Mouse (Mus musculus) midbrain, embryonic 14.5 days (tissue): ENCODE data around the gene Agfg1. TPM values are rescaled to one million over a fixed set of nuclear protein-coding genes. Genes with fewer than 3 reads are reported as not detected.
"Not testable (repeated sequence)": the region's sequence is repeated elsewhere in the genome, so short reads cannot be mapped to it uniquely, and the experiment has no call there.

Source experiments
- ATAC-seq: fragments of 200-750 bp; cut with Nextera tagmentation; 2 replicates; pipeline ENCODE4 v1.8.0; 2017; ENCODE audit warnings: moderate number of reproducible peaks, moderate library complexity; ENCODE audit not compliant: low FRiP score, low TSS enrichment
- DNase-seq: peaks from one replicate; pipeline ENCODE4 v3.0.0-alpha.2; 2015
- H3K27ac ChIP-seq: fragments of 300-500 bp; sonication (generic); replicated peaks from 2 replicates; pipeline ENCODE4 v1.5.1; 2014; ENCODE audit warnings: mild to moderate bottlenecking, low read depth, low read length, moderate library complexity
- H3K27me3 ChIP-seq: fragments of 300-500 bp; sonication (generic); 2 replicates; pipeline ENCODE4 v1.6.1; 2014; ENCODE audit warnings: low read length, control low read depth, mixed read lengths; ENCODE audit not compliant: control insufficient read depth, insufficient read depth
- H3K36me3 ChIP-seq: fragments of 300-500 bp; sonication (generic); 2 replicates; pipeline ENCODE4 v1.6.1; 2014; ENCODE audit warnings: low read length, control low read depth; ENCODE audit not compliant: control insufficient read depth, insufficient read depth
- H3K4me1 ChIP-seq: fragments of 300-500 bp; sonication (generic); 2 replicates; pipeline ENCODE4 v1.6.1; 2014; ENCODE audit warnings: mild to moderate bottlenecking, antibody characterized with exemption, low read length, control low read depth; ENCODE audit not compliant: control insufficient read depth, insufficient read depth
- H3K4me2 ChIP-seq: fragments of 300-500 bp; sonication (generic); 2 replicates; pipeline ENCODE4 v1.6.1; 2014; ENCODE audit warnings: mild to moderate bottlenecking, low read length, moderate library complexity
- H3K4me3 ChIP-seq: fragments of 300-500 bp; sonication (generic); replicated peaks from 2 replicates; pipeline ENCODE4 v1.5.1; 2014; ENCODE audit warnings: low read depth, low read length
- H3K9ac ChIP-seq: fragments of 300-500 bp; sonication (generic); replicated peaks from 2 replicates; pipeline ENCODE4 v1.6.1; 2014; ENCODE audit warnings: mild to moderate bottlenecking, low read length, moderate library complexity
- H3K9me3 ChIP-seq: fragments of 300-500 bp; sonication (generic); 2 replicates; pipeline ENCODE4 v1.6.1; 2016; ENCODE audit warnings: low read length, control low read depth, mixed read lengths; ENCODE audit not compliant: control insufficient read depth
- WGBS: fragments of 180-500 bp; shearing (Covaris S2); extraction: QIAGEN DNeasy Blood & Tissue Kit; methylation state at CpG from one replicate; pipeline ENCODE4 v1.1.7; 2014; 5-methylcytosine and 5-hydroxymethylcytosine counted together
- microRNA-seq: library from miRNA; unstranded; fragments of <30 nt; microRNA quantifications from one replicate; pipeline ENCODE4, GENCODE M21; 2016
- polyA plus RNA-seq: library from polyadenylated mRNA; unstranded; fragments of >200 nt; fragmentation: Nextera tagmentation; extraction: Ambion mirVana; gene quantifications from 2 replicates; pipeline ENCODE4 v1.2.1, GENCODE M21; 2014

Gene Agfg1
- polyA plus RNA-seq, 1 experiment from 2014 or later, result 43.7 TPM

GRCm38 (mm10) chr1:82946029-82946428 lies 106.7 kb downstream of the Agfg1 start:
- not testable (repeated sequence) for H3K27ac ChIP-seq, H3K4me3 ChIP-seq, H3K4me2 ChIP-seq, H3K36me3 ChIP-seq, H3K9me3 ChIP-seq, H3K4me1 ChIP-seq, H3K9ac ChIP-seq, DNase-seq, ATAC-seq, H3K27me3 ChIP-seq
- WGBS, result 96% methylated on average over 2 of the region's 2 CpGs

DNA sequence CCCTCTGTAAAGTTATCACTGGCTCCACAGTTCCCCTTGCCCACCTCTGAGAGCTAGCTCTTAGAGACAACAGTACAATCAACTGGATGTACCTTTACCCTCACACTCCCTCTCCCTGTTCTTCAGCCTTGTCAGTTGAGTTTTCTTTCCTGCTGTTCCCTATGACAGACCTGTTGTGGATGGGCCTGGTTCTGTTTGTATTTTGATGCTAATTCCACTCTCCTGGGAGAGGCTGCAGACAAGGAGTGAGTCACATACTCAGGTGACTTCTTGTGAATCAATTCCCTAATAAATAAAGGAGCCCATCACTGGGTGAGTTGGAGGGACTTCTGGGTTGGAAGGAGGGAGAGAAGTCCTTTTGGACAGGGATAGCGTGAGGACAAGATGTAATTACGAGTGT lies 109.3 kb downstream of the Agfg1 start:
- Histone ChIP-seq H3K4me2 (no peak overlapping the region), H3K27ac (no peak overlapping the region), H3K4me1 (no peaks in the 10 kb centered on the region), H3K4me3 (no peak overlapping the region), H3K9ac (no peak overlapping the region), H3K9me3 (no peaks in the 10 kb centered on the region), H3K27me3 (no peaks in the 10 kb centered on the region), H3K36me3 (no peaks in the 10 kb centered on the region)
- ATAC-seq (no peak), DNase-seq (no peak)
- WGBS, result 90% methylated on average over 2 of the region's 2 CpGs

Small RNAs within 50 kb of the gene (microRNA-seq; reads per million reads assigned to microRNA genes)
- gene Gm22396, result not detected

Other genes starting within 250 kb of the Agfg1 start
- gene Mff, start 114.6 kb upstream of the Agfg1 start, polyA plus RNA-seq, result 449 and 463 TPM in 2 replicates
- 0.38 TPM in 1 of 2 replicates, not detected in the other for gene Tm4sf20, start 71.0 kb upstream of the Agfg1 start, polyA plus RNA-seq
- gene Gm47791, start 68.2 kb upstream of the Agfg1 start, polyA plus RNA-seq, result not detected in 2 replicates
- gene A030005L19Rik, start 73.8 kb downstream of the Agfg1 start, polyA plus RNA-seq, result 0.46 and 0.66 TPM in 2 replicates
- not detected in 2 replicates for gene A030014E15Rik, start 85.4 kb downstream of the Agfg1 start, polyA plus RNA-seq
- not detected in 2 replicates for gene Gm6217, start 91.9 kb downstream of the Agfg1 start, polyA plus RNA-seq
- gene A030003K21Rik, start 103.9 kb downstream of the Agfg1 start, polyA plus RNA-seq, result not detected in 2 replicates
- not detected in 2 replicates for gene Gm7544, start 116.5 kb downstream of the Agfg1 start, polyA plus RNA-seq
- gene Gm47955, start 120.8 kb downstream of the Agfg1 start, polyA plus RNA-seq, result not detected in 2 replicates
- gene Gm47959, start 161.1 kb downstream of the Agfg1 start, polyA plus RNA-seq, result not detected in 2 replicates
- 0.15 and 0.79 TPM in 2 replicates for gene Slc19a3, start 199.0 kb downstream of the Agfg1 start, polyA plus RNA-seq
- not detected in 2 replicates for gene Krtap28-10, start 203.0 kb downstream of the Agfg1 start, polyA plus RNA-seq
- not detected in 2 replicates for gene Gm47969, start 205.4 kb downstream of the Agfg1 start, polyA plus RNA-seq
- gene A030005K14Rik, start 219.9 kb downstream of the Agfg1 start, polyA plus RNA-seq, result not detected in 2 replicates
- gene Krtap28-13, start 221.4 kb downstream of the Agfg1 start, polyA plus RNA-seq, result not detected in 2 replicates